Mouse (Mus musculus) embryo, embryonic 9.5 days (tissue): ENCODE measurements around the gene Hmmr.
"Not testable (repeated sequence)": the region's sequence is repeated elsewhere in the genome, so short reads cannot be mapped to it uniquely, and the experiment has no call there.

ENCODE experiments used
- DNase-seq: peaks from one replicate; pipeline ENCODE4 v3.0.0-alpha.2; 2017; ENCODE audit errors: extremely low spot score

Hmmr gene

DNA sequence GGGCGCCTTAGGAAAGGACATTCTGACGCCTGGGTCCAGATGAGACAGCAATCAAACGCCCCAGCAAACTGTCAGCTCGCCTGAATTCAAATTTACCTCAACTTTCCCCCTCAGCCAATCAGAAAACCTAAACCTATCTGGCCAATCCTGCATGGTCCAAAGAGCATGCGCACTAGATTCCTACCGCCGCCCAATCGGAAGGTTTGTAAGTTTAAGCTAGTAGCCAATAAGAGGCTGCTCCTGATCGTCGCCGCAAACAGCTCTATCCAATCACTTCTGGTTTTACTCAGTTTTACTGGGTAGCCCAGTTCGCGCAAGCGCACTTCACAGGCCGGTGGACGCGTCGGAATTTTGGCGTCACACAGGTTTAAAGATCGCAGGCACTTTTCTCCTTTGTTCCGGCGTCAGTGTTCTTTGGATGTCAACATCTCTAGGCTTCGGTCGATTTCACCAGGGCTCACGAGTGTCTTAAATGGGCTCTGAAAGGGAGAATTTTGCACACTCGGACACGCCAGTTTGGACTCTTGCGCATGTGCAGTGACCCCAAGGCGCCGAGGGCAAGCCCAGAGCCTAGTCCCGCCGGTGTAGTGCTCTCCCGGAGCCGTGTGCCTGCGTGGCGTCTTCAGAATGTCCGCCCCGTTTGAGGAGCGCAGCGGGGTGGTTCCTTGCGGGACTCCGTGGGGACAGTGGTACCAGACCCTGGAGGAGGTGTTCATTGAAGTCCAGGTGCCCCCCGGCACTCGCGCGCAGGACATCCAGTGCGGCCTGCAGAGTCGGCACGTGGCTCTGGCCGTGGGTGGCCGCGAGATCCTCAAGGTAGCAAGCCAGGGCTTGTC is at the start of gene Hmmr, which contains the start of gene Nudcd2:
Gene Hmmr, minus strand, starts transcription at position 84 of the 836 bp plus-strand sequence.
Gene Nudcd2, plus strand, starts transcription at position 329 of the 836 bp plus-strand sequence.
- DNase-seq = peak; percentile 90

DNA sequence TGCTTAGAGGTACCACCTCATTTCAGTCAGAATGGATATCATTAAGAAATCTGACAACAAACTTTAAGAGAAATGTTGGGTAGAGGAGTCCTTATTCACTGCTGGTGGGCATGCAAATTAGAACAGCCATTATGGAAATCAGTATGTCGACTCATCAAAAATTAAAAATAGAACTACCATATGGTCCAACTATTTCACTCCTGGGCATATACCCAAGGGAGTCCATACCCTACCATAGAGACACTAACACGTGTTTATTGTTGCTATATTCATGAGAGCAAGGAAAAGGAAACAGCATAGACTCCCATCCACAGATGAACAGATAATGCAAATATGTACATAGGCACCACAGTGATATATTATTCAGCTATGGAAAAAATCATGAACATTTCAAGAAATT is 48.6 kb upstream of the Hmmr start:
- no peak for DNase-seq

DNA sequence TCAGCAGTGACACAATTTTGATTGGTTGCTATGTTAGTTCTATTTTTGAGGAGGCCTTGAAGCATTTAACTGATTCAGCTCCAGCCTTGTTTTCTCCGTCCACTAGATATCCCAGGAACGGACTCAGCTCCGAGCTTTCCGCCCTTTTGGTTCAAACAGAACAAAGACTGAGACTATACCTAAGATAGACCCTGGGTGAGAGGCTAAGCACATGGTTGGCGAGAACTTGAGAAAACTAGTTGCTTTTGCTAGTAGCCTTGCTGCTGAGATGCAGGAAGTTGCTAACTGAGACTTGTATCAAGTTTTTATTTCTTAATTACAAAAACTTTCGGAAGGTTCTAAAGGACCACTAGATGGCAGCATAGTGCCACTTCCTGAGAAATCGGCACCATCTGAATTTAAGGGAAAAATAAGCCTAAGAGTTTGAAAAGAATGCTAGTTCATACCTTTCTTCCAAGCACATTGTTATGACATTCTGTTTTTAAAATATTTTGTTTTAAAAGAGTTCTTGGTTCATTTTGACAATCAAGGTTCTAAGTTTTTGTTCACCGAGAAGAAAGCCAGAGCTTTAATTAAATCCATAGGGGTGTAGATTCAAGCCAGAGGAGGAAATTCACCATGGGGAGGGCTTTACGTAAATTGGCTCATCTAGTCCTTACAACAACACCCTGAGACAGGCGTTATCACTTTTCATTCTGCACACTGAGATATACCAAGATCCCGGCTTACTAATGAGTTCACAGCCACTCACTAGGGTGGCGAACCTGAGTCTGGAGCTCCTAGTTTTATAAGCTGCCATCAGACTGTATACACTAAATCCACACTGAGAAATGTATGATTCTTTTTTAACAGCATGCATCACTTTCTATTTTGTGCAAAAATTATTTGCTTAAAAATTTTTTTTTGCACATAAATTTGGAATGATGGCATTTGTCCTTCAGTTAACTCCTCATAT is 42.4 kb upstream of the Hmmr start:
- DNase-seq = peak; percentile 19

DNA sequence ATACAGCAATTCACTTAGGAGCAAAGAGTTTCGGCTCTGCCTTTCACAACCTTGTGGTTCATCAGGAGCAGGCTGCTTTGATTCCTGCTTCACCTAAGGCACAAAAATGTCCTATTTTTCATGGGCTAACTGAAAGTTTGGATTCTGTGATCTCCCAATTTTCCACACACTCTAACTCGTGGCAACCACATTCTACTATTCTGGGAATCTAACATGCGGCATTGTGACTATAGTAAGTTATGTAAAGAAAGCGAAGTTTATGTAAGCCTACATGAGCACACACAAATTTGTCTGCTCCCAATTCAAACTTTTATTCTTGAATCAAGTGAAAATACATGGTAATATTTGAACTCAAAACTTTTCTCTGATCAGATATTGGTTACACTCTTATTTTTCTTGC is 31.5 kb upstream of the Hmmr start:
- DNase-seq = no peak

DNA sequence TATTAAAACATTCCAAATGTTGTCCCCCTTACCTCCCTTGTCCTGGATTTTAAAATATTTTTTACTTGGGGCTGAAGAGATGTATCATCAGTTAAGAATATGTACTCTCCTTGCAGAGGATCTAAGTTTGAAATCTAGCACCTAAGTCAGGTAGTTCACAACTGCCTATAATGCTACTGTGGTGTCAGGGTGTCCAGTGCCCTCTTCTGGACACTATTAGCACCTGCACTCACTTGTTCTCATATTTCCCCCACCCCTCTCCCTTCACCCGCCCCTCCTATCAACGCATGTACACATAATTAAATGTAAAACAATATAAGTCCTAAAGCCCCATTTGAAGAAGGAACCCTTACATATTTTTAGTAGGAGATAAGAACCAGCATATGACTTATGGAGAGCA is 30.2 kb upstream of the Hmmr start:
- DNase-seq = peak; percentile 17

DNA sequence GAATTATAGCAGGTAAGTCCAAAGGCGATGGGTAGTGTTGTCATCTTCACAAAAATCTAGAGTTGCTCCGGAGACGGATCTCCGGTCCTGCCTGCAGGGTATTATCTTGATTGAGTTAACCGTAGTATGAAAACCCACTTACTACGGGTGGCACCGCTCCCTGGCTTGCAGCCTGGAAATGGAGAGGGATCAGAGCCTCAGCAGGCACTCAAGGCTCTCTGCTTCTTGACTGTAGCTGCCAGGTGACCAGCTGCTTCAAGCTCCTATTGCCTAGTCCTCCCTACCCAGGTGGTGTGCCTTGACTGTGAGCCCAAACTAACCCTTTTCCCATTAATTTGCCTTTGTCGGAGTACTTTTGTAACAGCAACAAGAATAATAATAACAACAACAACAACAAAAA is 26.7 kb upstream of the Hmmr start:
- DNase-seq = no peak

DNA sequence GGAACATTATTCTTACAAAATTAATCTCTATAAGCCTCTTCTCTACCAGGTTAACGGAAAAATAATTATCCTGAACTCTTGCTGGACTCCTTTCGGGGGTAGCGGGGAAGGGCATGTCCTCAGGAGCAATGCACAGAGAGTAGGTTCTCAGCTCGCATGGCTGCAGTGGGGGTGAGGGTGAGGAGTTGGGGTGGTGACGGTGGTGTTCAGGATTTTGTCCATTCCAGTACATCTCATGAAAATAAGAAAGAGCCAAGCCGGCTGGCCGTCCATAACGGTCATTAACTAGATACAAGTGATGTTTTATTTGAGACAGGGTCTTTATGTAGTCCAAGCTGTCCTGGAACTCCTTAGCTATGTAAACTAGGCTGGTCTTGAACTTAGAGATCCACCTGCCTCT is 22.7 kb upstream of the Hmmr start:
- no peak for DNase-seq

DNA sequence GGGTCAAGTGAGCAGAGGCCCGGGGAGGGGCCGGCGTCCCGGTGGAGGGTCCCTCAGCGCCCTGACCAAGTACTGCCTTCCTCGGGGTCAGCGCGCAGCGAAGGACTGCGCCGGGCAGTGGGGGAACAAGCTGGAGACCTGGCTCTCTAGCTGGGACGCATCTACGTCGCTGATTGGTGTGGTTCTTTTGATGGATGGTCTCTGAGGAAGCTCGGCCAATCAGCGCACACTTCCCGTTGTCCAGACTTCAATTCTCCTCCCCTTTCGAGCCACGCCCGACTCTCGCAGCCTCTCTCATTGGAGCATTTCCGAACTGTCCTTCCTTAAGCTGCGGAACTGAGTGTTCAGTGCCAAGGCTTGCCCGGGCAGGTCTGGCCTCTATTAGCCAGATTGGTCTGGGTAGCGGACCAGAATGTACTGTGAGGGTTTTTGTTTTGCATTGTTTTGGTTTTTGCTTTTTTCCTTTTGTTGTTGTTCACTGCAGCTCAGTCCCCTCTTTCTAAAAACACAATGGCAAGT is 21.9 kb upstream of the Hmmr start, which contains the start of gene Ccng1:
Gene Ccng1, minus strand, starts transcription at position 203 of the 519 bp plus-strand sequence.
- peak; percentile 86 for DNase-seq

DNA sequence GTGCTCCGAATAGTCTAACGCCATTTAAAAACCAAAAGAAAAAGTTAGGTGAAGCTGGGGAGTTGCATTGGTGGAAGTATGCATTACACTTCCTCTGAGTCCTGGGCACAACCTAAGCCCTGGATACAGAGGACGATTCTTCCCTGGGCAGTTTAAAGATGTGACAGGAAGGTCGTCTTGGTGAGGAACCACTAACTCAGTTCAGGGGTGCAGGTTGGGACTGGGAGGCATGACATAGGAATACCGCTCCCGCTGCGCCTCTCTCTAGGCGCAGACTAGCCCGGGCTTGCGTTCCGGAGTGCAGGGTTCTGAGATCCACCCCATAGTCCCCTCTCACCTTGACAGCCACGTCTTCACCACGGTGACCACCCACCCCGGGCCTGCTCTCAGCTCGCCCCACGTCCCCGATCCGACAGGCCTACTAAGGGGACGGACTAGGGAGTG is 21.5 kb upstream of the Hmmr start:
- DNase-seq = no peak

DNA sequence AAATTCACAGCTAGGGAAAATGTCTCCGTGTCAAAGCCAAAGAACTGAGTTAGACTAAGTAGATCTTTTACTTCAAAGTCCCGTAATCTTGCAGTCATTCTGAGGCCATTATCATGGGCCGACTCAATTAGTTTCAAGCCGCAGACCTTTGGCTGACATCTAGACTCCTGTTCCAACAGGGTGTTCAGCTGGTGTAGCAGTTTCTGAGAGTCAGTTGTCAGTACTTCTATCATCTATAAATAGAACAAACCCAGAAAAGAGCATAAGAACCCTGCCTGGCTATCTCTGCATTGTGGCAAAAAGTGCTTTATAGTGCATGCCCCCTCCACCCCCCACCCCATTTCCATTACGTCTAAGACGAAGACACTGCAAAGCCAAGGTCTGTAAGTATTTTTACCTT is 20.6 kb upstream of the Hmmr start:
- no peak for DNase-seq

DNA sequence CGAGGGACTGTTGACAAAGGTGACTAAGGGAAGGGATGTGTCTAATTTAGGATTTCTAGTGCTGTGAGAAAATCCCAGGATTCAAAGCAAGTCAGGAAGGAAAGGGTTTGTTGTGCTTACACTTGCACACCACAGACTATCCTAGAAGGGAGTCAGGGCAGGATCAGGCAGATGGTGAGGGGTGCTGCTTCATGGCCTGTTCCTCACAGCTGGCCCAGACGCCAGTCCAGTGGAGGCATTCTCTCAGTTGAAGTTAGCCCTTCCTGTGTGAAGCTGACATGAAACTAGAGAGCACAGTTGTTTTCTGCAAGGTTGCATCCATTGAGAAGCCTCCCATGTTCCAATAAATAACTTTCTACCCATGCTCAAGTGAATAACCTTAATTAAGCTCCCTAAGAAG is 14.5 kb upstream of the Hmmr start:
- DNase-seq = no peak

DNA sequence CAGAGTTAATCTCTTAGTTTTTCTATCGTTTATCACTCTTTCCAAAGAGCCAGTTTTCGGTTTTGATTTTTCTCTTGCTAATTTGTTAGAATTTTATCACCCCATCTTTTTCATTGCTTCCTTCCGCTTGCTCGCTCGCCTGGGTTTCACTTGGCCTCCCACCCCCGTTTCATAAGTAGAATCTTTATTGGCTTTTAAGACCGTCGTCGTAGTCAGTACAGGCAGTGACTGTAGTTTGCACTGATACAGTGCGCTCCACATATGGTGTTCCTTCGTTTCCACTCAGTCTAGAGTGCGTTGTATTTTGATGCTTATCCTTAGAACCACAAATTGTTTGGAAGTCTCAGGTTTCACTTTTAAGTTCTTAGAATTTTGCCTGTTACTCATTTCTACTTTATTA is 13.1 kb upstream of the Hmmr start:
- DNase-seq = no peak

DNA sequence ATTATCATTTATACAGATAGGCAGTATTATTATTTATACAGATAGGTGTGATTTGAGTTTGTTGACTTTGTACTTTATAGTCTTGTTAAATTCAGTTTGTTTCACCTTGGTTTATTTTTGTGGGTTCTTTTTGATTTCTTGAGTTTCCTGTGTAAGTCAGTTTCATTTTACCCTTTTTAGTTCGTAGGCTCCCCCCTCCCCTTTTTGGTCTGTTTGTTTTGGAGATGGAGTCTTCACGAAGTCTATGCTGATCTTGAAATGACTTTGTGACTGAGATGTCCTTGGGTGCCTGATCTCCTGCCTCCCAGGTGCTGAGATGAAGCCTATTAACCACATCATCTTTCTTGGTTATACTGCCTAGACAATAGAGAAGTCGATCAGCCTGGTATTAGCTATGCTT is 11.1 kb upstream of the Hmmr start:
- no peak for DNase-seq

DNA sequence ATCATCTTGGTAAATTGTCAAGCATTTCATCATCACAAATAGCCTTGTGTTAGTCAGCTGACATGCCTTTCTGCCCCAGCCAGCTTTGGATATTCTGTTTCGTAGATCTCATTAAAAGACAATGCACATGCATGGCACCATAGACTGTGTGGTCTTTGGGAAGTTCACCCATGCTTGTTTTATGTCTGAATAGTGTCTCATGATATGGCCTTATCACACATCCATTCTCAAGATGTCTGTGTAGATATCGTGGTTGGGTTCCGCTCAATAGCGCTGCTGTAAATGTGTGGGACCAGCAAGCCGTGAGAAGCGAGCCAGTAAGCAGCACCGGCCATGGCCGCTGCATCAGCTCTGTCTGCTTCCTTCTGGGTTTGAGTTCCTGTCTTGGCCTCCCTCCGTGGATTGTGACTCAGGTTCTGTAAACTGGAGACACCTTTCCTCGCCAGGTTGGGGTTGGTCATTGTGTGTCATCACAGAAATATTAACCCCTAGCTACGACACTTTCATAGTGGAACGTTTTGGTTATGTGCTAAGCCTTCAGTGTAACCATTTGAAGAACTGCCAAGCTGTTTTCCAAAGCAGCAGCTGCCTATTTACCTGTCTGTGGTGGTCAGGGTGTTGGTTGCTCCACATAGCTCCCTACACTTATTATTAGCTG is 8.5 kb upstream of the Hmmr start:
- DNase-seq = no peak

DNA sequence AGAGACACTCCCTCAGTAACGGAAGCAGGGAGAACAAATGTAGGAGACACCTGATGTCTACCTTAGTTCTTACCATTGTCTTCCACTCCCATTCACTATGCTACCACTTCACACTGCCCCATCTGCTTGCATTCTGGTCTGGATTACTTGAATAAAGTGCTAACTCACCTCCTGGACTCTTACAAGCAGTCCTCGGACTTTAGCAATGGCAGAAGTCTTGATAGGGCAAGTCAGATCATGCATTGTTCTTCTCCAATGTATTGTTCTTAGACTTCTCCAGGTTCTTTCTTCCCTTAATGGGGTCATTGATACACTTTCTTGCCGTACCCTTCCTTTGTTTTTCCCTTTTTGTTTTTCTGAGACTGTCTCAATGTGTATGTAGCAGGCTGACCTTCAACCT is 4.1 kb upstream of the Hmmr start:
- DNase-seq = no peak

DNA sequence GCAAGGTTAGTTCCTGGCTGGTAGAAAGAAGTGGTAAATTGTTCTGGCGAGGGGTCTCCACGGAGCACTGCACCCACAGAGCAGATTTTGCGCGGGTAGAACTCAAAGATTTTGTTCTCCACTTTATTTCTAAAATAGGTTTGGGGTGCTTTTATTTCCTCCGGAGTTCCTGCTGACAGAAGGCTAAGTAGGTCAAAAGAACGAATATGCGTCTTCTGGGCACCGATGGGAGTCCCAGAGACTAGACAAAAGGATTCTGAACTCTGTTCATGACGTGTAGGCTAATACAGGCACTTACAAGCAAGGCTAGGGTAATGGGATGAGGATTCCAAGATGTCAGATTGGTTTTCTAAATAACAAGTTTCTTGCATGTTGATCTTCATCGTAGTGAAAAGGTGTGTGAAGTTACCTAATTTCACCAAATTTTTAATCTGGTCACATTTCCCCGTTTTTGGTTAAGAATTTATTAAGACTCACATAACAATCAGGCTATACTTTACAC is 1.1 kb upstream of the Hmmr start:
- no peak for DNase-seq

DNA sequence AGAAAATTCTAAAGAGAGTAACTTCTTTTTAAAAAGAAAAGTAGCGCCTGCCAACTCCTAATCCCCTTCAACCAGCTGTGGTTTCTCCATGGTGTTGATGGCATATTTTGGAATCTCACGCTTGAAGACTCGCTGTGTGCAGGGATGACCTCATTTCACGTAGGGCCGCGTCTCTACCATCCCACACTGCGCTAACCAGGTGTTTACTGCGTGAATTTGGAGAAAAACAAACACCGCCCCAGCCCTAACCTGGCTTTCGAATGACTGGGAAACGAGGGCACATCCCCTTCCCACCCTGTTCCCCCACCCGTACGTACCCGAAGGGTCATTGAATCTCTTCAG is 254 bp downstream of the Hmmr start:
- DNase-seq = no peak

DNA sequence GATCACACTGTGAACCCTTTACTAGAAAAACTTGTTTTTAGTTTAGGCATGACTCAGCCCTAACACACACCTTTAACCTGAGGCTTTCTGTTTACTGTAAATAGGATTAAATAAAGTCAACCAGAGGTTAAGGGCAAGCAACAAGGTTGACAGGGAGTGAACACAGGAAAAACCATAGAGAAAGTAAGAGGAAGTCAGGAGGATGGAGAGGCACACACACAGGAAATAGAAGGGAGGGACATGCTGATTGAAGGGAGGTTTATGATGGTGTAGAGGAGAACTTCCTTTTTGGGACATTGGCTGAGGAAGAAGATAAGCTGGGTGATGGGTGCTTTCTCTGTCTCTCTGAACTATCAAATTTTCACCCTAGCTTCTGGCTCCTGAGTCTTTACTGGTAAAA is 14.9 kb downstream of the Hmmr start:
- no peak for DNase-seq

DNA sequence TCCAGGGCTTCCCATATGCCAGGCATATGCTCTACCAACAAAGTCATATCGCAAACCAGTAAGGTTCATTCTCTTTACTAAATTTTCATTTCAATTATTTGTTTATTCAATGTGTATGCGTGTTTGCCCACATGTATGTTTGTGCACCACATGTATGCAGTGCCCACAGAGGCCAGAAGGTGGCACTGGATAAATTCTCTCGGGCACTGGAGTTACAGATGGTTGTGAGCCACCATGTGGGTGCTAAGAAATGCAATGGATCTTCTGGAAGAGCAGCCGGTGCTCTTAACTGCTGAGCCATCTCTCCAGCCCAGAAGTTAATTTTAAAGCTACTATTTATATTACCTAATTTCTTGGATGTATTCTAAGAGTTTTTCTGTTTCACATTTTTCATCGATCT is 17.7 kb downstream of the Hmmr start:
- no peak for DNase-seq

DNA sequence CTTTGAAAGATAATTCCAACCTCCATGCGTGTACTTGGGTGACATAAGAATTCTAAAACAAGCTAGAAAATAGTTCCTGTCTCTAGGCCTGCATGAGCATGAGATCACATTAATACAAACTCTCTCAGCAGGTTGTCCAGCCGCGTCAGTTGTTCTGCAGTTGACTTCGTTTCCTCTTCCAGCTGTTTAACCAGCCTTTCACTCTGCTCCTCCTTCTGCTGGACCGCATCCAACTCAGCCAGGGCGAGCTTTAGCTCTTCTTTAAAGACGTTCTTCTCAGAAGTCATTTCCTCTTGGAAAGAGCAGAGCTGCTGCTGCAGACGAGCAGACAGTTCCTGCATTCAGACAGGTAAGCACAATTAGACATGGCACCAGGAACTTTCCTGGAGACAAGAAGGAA is 19.4 kb downstream of the Hmmr start:
- no peak for DNase-seq

DNA sequence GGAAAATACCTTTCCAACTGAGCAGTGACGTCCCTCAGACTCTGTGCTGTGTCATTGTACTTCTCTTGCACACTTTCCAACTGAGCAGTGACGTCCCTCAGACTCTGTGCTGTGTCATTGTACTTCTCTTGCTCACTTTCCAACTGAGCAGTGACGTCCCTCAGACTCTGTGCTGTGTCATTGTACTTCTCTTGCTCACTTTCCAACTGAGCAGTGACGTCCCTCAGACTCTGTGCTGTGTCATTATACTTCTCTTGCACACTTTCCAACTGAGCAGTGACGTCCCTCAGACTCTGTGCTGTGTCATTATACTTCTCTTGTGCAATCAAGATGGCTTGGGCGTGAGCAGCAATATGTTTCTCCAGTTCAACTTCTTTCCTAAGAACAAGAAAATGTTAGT is 23.3 kb downstream of the Hmmr start:
- not testable (repeated sequence) for DNase-seq

DNA sequence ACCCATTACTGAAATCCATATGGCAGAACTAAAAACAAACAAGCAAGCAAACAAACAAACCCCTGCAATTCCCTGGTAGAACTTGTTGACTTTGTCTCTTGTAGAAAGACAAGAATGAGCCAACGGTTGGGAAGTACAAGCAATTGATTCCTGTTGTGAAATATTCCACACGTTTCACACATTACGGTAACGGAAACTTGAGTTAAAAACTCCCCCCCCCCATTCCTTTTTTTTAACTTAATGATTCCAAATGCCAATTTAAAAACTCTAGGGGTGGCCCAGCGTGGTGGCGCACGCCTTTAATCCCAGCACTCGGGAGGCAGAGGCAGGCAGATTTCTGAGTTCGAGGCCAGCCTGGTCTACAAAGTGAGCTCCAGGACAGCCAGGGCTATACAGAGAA is 38.1 kb downstream of the Hmmr start, which contains the start of gene Mat2b:
Gene Mat2b, minus strand, starts transcription at position 101 of the 400 bp plus-strand sequence.
- no peak for DNase-seq
